Mouse (Mus musculus) layer of hippocampus, adult 8-10 months (tissue): ENCODE measurements around the gene Rab37. TPM values are rescaled to one million over a fixed set of nuclear protein-coding genes. Genes with fewer than 3 reads are reported as not detected.
A peak's percentile ranks its signal among the peaks of the same experiment; 100 is the strongest.

Source experiments
- DNase-seq, 2 experiments: peaks; one replicate each; pipeline ENCODE4 v3.0.0; 2022; ENCODE audit warnings: low spot score in 2 of 2
- total RNA-seq, 4 experiments: library from RNA; stranded (reverse); gene quantifications; 2 replicates each; pipeline ENCODE4 v1.2.4; 2022

The Rab37 gene
- total RNA-seq, 4 experiments from 2014 or later: 2.8 to 4.0 (median 3.9) TPM

DNA sequence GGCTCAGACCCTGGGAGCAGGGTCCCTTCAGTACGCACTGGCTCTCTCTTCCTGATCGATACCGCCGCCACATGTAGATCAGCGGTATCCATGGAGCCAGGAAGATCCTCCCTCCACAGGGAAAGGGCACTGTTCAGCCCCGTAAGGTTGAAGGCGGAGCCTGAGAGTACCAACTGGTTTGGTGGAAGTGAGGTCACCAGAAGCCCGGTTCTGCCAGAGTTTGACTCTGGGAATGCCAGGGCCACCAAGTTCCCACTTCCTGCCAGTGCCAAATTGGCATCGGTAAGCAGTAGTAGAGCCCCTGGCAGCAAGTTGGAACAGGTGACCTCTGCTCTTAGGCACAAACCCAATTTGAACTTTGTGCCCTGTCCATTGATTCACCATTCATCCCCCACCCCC is 73.7 kb downstream of the Rab37 start:
- peak in 1 of 2 experiments; percentile 65 for DNase-seq

DNA sequence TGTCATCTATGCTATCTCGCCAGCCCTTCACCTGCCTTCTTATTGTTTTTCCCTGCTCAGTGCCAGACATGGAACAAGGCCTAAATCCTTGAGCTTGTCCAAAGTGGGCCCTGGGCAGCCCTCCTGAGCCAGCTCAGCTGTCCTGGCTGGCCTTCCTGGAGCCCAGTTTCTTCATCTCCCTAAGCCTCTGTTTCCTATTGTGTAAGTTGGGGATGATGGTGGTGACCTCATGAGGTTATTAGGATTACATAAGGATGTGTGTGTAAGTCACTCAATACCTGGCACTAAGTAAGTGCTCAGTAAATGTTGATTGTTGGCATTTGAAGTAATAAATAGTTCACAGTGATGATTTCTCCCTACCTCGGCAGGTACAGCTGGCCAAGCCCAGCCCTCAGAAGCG is 75.5 kb downstream of the Rab37 start:
- no peak for DNase-seq

DNA sequence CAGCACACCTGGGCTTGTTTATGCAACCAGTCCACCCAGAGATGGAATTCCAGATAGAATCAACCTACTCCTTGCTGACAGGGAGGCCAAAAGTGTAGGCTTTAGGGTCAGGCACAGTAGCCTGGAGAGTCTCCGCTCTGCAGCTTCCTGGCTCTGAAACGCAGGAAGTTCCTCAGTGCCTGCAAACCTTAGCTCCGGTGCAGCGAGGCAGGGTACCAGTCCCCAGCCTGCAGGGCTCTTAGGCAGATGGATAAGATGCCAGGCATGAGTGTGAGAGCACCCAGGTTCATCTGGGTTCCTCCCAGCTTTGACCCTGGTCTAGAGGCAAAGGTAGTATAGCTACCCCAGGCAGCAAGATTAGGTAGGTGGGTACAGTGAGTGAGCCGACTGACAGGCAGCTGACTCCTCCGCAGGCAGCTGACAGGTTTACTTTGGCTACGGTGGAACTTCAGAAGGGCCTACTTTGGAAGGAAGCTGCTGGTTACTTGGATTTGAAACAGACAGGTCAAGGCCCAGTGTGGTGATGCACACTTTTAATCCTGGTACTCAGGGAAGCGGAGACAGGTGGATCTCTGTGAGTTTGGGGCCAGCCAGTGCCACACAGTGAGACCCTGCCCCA is 76.5 kb downstream of the Rab37 start:
- DNase-seq: no peak

DNA sequence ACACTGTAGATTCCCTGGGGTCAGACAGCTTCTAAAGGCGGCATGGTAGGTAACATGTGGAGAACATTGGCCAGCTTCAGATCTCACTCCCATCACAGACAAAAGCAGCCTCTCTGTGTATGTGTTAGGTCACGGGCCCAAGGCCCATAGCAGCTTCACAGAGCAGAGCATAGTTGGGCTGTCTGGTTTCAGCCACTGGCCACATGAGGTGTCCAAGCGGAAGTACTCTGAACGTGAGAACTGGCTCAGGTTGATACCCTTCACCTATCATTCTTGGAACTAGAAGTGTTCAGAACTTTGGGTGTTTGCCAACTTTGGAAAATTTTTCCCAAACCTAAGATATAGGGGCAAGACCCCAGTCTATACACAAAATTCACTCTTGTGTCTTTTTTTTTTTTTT is 78.2 kb downstream of the Rab37 start:
- DNase-seq: no peak

DNA sequence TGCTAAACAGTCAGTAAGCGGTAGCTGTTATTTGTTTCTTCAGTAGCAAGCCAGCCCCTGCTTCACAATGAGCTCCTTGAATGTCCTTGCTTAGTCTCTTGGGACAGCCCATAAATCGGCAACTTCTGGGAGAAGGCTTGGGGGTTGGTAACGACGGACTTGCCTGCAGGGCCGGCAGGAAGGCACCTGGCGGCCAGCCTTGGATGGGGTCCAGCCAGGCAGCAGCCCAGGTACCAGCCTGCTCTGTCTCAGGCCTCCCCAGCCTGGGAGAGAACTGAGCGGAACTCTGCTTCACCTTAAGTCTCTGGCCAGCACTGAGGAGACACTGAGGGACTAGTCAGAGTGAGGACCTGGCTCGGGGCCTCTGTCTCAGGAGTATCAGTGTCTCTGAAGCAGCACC is 79.9 kb downstream of the Rab37 start:
- no peak for DNase-seq

DNA sequence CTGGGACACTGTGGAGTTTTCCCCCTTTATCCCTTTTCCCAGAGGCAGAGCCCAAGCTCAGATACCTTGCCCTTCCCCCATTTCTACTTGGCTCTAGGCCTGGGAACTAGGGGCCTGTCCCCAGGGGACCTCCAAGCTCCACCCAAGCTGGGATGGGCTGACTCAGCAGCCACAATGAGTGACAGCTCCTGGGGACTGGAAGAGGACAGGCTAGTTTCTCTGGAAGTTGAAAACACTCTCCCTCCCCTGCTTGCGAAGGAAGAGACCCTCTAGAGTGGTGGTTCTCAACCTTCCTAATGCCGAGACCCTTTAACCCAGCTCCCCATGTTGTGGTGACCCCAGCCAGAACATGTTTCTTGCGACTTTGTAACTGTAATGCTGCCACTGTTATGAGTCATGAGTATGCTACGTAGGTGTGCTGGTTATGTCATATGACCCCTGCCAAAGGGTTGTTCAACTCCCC is 81.6 kb downstream of the Rab37 start:
- DNase-seq: no peak

DNA sequence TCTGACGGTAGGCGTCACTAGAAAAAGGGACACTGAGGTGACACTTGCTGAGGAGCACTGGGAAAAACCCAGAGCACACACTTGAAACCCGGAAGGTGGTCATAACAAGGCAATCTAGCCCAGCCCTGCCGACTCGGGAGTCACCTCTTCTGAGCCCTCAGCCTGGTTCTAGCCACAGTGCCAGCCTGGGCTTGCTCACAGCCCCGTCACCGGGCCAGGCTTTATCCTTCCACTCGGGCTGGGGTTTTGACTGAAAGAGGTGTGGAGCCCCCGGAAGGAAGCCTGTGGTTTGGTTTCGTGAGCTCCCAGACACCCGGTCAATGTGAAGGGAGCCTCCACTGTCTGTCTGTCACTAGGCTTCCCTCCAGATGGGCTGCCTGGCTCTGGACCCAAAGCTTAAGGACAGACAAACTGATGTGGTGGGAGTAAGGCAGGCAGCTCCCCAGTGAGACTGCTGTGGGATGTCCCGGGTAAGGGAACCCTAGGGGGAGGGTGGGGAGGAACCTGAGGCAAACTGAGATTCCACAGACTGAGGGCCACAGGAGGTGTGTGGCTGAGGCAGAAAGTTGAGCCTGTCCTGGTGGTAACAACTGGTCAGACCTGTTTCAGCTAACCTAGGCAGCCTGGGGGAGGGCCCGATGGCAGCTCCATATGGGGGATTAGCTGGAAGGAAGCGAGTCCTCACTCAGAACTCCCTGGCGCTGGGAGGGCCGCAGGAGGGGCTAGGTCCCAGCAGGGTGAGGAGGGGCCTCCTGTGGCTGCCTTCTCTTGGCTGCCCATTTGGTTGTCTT is 82.5 kb downstream of the Rab37 start:
- DNase-seq: no peak

DNA sequence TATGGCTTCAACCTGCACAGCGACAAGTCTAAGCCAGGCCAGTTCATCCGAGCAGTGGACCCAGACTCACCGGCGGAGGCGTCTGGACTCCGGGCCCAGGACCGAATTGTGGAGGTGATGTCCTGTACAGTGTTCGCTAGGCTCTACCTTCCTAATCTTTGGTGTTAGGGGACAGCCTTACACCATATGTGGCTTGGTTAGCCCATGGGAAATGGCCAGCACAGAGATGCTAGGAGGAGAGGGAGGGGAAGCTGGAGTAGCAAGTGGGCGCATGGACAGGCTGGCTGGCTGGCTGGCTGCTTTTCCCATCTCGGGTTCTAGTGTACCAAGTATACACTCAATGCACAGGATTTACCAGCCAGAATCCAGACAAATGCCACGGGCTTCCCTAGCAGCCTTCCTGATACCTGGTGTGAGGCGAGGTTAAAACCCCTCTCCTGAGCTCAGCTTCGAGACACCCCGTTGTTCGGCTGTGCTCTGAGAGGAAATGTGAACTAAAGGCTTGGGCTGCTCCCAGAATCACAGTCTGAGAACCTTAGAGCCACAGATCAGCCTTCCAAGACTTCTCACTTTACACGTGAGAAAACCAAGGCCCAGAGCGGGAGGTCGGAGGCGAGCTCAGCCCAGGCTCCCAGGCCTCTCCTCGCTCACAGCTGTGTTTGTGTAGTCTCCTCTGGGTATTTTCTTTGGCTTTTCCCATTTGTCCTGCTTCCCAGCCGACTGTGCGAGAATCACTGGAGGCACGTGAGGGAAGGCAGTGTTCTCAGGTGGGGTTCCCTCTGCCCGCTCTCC is 85.4 kb downstream of the Rab37 start:
- no peak for DNase-seq

DNA sequence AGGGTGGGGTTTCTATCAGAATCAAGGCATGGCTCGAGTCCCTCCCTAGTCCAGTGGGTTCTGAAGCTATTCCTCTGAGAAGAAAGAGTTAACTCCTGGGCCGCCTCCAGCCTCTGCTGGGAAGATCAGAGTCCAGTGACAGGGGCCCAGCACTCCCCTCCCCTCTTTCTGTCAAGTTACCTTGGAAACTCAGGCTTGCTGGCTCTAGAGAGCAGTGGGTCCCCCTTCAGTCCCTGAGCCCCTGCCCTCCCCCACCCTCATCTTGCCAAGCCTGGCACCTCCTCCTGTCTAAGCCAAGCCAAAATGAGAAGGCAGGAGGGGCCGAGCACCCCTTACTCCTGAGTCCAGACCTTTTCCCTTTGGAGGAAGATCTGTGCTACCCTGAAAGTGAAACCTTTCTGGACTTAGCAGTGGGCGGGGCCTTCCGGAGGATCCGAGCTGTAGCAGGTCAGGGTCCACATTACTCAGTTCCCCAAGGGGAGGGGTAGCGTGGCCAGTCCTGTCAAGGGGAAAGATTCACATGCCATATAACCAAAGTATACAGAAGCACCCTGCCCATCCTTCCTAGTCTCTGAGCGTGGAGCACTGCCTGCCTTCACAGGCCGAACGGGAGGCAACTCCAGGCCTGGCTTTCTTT is 86.4 kb downstream of the Rab37 start:
- no peak for DNase-seq

DNA sequence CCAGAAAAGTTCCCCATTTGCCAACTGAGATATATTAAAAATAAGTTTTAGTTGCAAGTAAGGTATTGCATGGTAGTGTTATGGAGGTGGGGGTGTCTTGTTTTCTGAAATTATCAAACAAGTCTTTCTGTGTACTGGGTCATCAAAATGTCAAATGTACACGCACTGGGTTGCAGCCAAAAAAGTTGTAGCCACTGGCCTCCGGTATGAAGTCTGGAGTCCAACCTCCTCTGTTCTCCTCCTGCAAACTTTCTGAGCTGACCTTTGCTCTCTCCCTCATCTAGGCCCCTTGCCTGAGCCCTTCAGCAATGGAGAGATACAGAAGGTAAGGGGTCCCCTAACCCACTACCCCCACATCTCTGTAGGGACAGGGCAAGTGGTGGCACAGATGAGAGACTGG is 87.5 kb downstream of the Rab37 start:
- no peak for DNase-seq

DNA sequence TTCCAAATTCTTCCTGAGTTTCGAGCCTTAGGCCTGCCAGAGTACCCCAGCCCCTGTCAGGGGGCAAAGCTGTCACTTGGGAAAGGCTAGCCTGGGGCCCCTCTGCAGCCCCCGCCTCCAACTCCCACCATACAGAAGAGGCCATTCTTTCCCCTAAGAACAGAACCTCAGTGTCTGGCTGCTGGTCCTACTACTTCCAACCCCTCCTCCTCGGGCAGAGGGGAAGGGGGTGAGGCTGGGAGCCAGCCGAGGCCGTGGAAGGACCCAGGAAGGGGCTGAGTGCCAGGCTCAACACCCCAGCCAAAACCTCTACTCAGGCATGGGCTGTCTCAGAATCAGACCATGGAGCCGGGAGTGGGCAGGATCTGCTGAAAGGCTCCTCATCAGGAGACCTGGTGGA is 88.0 kb downstream of the Rab37 start:
- peak in 1 of 2 experiments; percentile 53 for DNase-seq

DNA sequence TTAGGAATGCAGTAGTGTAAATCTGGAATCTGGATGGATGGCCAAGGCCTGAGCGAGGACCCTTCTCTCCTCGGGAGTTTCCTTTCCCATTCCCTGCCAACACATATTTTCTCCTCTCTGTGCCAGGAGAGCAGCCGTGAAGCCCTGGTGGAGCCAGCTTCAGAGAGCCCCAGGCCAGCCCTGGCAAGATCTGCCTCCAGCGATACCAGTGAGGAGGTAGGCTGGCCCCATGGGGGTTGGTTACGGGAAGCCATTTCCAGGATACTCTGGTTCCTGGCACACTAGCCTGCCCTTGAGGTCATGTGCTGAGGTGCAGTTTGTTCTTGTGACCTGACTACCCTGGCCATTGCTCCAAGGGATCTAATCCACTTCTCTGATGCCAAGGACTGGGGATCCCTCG is 88.7 kb downstream of the Rab37 start:
- no peak for DNase-seq

DNA sequence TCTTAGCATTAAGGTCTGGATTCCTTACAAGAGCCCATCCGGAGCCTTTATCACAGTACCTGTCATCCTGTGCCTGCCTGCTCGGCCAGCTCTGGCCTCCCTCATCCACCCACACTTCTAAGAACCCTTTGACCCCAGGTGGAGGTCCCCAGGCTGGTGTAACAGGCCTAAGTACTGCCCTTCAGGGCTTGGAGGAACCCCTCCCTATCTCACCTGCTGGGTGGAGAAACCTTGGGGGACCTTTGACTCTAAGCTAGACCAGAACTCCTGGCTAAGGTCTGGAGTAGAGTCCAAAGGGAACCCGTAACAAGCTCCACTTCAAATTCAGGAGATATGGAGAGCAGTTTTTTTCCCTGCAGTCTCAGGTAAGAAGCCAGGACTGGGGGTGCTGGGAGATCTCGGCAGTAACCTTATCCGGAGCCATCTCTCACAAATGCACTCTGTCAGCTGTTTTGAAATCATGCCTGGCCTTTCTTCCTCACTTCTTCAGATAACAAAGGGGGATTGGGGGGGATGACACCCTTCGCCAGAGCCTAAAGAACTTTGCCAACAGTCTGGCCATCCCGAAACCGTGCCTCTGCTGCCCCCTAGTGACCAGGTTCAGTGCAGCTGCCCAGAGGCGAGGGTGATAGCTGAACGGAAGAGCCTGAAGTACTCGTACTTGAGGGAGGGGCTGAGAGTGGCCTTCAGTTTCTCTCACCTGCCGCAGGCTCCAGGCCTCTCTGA is 90.8 kb downstream of the Rab37 start:
- DNase-seq: peak in 1 of 2 experiments; percentile 67

DNA sequence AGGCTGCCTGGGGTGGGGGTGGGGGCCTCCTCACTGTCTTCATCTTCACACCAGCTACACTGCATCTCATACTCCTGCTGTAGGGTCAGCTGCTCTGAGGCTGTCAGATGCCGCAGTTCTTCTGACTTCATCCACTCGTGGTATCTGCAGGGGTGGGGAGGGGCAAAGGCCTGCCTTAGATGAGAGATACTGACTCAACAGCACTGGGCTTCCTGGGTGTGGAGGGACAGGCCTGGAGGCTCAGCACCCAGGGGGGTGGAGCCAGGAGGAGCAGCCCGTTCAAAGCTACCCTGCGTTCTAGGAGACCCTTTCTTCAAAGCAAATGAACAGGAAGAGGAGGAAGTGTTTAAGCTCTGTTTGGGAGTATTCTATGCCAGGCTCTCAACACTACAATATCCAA is 93.7 kb downstream of the Rab37 start:
- DNase-seq: no peak

DNA sequence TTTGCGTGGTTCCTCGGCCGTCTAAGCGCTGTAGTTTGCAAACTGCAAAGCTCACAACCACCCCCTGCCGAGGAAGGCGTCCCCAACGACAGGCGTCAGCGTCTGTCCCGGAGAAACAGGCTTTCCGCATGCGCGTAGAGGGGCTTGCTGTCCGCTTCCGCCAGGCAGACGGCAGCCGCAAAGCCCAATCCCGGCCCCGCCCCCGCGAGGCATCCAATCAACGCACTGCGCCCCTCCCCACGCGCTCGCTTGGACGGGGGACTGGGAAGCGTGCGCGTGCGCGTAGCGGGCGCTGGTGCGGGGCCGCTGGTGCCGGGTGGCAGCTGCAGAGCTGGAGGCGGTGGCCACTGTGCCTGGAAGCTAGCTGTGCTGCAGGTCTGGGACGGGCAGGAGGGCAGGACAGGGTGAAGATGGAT is 96.0 kb downstream of the Rab37 start, which contains the start of gene Tmem104:
Tmem104 (plus strand) TSS at position 264 of the 416 bp plus-strand sequence.
- DNase-seq: peak; percentile 98 to 99

DNA sequence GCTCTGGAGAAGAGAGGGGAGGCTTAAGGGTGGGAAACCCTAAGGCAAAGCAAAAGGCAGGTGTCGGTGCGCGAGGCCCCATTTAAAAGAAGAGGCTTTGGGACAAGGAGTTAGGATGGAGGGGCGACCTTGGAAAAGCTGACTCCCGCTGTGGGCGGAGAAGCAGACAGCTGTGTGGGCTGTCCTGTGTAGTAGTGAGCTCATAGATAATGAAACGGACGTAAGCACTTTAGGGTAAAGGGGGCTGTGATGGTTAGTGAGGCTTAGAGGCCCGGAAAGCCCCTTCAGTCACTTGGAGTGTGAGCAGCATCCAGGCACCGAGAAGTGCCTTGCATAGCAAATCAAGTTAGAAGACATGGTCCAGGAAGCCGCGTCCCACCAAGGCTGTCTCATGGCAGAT is 96.5 kb downstream of the Rab37 start, which contains the start of gene Nat9:
Nat9 (minus strand) TSS at position 167 of the 400 bp plus-strand sequence.
- DNase-seq: no peak

DNA sequence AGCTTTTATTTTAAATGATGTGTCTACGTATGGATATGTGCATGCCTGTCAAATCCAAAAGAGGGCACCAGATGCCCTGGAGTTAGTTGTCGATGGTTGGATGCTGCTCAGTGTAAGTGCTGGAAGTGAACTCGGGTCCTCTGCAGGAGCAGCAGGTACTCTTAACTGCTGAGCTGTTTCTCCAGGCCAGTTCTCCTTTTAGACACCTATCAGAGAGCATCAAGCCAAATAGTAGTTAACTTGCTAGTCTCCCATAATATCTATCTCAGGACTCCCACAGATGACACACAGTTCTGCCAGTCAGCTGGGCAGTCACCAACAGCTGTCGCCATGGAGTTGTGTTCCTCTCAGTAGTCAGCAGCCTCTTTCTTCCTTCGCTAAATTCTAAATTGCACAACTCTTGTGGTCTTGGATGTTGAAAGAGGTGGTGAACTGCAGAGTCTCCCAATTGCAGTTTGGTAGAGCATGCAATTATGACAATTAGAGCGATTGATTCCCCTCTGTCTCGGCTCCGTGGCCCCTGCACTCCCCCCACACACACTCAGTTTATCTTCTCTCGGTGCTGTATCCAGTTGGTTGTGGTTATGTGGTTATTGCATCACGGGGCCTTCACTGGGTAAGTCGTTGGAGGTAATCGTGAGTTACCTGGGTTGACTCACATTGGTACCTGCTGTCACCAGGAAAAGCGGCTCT is 97.5 kb downstream of the Rab37 start:
- no peak for DNase-seq

DNA sequence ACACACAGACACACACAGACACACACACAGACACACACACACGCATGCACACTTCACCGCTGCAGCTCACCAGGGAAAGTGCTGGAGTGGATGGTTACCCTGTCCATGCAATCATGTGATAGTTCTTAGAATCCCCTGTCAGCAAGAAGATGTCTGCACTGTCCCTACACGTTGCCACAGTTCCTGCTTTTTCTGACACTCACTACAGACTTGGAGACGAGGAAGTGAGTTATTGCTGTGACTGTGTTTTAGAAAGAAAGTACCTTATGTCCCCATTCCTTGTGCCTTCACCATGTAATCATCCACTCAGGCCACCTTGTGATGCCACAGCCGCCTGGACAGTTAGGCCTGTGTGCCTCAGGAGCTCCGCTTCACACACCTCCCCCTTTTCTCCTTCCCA is 98.1 kb downstream of the Rab37 start:
- no peak for DNase-seq

DNA sequence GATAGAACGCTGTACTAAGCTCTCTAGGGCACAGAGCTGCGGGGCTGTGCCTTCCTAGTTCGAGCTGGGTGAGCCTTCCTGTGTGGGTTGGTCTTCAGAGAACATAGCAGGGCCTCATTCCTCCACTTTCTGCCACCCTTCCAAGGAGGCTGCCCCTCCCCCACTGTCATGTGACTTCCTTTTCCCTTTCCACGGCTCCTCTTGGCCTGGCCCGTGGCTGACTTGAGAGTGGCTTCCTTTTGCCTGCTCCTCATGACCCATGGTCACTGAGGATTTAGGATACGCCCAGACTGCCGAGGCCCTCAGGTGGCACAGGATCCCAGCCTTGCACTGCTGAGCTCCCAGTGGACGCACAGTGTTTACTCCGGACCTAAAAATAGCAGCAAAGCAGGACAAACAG is 100.9 kb downstream of the Rab37 start:
- DNase-seq: no peak

DNA sequence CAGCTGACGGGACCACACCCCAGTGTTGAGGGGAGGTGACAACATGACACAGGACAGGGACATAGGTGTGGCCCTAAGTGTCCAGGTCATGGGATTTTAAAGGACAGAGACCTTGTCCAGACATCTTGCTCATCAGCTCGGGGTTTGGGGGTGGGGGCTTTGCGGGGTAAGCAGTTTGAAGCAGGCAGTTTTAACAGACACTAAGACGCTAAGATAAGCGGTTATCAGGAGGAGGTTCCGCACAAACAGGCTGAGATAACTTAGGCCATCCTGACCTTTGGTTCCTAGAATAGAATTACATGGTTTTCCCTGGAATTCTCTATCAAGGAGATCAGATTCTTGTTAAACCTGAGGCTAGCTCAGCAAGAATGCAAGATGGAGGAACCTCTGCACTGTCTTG is 103.5 kb downstream of the Rab37 start:
- DNase-seq: no peak
